Mouse (Mus musculus) splenic B cell, adult 2 months (primary cell): ENCODE results near the gene Ppp1r9b.
A peak's percentile ranks its signal among the peaks of the same experiment; 100 is the strongest.
"Not testable (repeated sequence)": the region's sequence is repeated elsewhere in the genome, so short reads cannot be mapped to it uniquely, and the experiment has no call there.

Experiments used
- DNase-seq: peaks from one replicate; pipeline ENCODE4 v3.0.0-alpha.2; 2011; ENCODE audit warnings: low read depth, low spot score
- H3K27me3 ChIP-seq: 2 replicates; pipeline ENCODE4 v1.6.1; 2012; ENCODE audit warnings: mild to moderate bottlenecking, low read length, moderate library complexity, mixed read lengths; ENCODE audit not compliant: control insufficient read depth, poor library complexity, insufficient read depth, severe bottlenecking
- H3K36me3 ChIP-seq: 2 replicates; pipeline ENCODE4 v1.6.1; 2012; ENCODE audit warnings: mild to moderate bottlenecking, low read length, moderate library complexity, mixed read lengths; ENCODE audit not compliant: control insufficient read depth, poor library complexity, insufficient read depth, severe bottlenecking

The Ppp1r9b gene

DNA sequence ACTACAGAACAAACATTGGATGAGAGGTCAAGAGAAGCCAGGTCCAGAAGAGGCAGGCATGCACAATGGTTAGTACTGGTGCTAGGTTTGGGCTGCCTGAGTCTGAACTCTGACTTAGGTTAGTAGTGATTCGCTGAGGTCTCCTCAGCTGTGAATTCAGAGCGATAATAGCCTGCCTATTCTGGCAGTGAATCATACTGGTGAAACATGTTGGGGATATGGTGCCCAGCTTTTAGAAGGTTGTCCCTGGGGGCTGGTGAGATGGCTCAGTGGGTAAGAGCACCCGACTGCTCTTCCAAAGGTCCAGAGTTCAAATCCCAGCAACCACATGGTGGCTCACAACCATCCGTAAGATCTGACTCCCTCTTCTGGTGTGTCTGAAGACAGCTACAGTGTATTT lies 21.1 kb upstream of the Ppp1r9b start:
- H3K27me3 ChIP-seq, H3K36me3 ChIP-seq, DNase-seq: not testable (repeated sequence)

DNA sequence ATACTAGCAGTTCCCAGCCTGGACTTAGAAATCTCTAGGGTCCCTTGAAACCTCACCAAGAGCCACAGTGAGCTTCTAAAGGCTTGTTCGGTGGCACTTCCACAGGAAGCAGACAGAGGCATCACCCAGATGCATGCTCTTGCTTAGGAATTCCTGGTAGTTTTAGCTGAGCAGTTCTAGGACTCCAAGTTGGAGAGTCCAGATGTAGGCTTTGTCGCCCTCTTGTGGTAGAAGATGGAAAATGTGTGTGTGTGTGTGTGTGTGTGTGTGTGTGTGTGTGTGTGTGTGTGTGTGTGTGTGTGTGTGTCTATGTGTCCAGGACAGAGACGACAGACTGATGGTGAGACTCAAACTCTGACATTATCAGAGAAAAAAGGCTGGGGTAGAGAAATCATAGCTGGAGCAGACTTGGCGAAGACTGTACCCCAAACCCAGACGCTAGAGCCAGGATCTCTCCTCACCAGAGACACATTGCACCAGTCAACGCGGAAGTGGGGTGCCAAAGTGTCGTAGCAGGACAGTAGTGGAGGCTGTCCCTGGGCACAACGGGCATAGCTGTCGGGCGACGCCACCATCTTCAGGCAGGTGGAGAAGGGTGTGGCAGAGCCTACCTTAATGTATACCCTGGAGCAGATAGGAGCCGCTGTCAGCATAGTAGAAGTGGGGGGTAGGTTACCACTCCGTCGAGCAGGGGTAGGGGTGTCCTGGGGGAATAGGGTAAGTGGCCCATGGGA lies 20.5 kb upstream of the Ppp1r9b start:
- peak; percentile 67 for DNase-seq
- Histone ChIP-seq H3K36me3 (no peaks in the 10 kb centered on the region), H3K27me3 (no peaks in the 10 kb centered on the region; the same call in 1 of the 2 replicates)

DNA sequence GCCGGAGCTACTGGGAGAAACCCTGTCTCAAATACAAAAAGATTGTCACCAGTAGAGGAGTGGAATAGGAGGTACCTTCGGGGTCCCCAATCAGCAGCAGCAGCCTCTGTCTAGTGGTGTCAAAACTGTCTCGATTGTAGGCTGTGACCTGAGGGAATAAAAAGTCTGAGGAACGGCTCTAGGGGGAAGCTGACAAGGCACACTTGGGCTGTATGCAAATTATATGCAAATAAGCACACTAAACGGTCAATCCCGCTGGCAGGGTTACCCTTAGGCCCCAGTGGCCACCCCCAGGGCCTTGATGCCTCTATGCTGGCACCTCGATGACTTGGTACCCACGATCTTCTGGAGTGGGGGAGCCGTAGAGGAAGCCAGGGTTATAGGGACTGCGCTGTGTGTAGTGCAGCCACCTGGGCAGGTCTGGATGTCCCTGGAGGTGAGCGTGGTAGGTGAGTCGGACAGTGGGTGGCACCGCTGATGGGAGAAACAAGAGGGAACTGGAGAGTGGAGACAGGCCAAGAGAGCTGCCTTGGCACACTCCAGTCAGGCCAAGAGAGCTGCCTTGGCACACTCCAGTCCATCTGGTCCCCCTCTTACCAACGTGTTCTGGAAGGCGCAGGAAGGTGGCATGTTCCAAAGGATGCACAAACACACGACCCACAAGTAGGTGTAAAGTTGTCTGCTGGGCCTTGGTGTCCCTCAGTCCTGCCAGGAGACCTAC lies 18.8 kb upstream of the Ppp1r9b start:
- Histone ChIP-seq H3K36me3 (no peaks in the 10 kb centered on the region), H3K27me3 (no peaks in the 10 kb centered on the region; the same call in 1 of the 2 replicates)
- peak; percentile 14 for DNase-seq

DNA sequence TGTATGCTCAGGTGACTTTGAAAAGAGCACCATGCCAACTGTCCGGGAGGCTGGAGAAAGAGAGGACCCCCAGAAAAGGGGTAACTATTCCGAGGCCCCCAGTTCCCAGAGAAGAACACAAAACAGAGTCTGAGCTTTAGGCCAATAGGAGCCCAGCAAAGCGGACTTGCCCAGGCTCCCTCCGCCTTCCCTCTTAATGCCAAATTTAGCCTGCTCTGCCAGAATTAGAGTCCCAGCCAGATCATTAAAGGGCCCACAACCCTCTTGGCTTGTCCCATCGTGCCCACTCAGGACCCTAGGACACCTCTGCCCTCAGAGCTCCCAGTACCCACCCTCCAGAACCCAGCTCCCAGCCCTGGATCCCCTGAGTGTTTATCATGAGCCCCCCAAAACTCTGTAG lies 17.9 kb upstream of the Ppp1r9b start:
- H3K36me3 ChIP-seq: no peaks in the 10 kb centered on the region
- DNase-seq: no peak
- H3K27me3 ChIP-seq: no peaks in the 10 kb centered on the region; the same call in 1 of the 2 replicates

DNA sequence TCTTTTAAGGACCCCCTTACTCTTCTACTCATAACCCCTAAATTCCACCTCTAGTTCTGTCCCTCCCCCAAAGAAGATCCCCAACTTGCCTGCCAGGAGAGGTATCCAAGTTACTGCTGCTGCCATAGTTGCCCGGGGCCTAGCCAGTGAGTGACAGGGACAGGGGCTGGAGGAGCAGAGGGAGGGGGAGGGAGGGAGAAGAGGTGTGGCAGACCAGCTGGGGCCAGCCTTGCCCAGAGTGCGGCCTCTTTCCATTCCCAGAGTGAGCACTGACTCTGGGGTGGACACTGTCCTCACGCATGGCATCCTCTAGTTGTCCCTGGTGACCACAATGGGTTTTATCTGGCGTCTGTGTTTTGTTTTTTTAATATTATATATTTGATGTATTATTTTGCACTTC lies 17.5 kb upstream of the Ppp1r9b start:
- H3K36me3 ChIP-seq: no peaks in the 10 kb centered on the region
- H3K27me3 ChIP-seq: no peaks in the 10 kb centered on the region; the same call in 1 of the 2 replicates
- no peak for DNase-seq

DNA sequence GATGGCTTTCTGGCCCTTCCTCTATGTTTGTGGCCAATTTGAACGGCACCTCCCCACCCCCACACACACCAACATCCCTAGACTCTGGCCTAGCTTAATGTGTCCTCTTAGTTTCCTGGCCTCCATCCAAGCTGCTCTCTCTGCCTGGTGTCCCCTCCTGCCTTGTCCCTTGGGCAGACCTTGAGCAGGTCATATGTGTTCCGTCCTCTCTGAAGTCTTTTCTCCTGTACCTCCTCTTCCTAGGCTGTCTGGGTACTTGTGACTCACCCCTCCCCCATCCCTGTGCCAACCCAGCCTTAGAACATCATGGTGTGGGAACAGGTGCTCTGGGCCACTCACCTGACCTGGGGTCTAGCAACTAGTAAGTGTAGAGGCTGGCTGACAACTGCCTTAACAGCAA lies 15.9 kb upstream of the Ppp1r9b start:
- Histone ChIP-seq H3K27me3 (no peaks in the 10 kb centered on the region; the same call in 1 of the 2 replicates), H3K36me3 (no peaks in the 10 kb centered on the region)
- no peak for DNase-seq

DNA sequence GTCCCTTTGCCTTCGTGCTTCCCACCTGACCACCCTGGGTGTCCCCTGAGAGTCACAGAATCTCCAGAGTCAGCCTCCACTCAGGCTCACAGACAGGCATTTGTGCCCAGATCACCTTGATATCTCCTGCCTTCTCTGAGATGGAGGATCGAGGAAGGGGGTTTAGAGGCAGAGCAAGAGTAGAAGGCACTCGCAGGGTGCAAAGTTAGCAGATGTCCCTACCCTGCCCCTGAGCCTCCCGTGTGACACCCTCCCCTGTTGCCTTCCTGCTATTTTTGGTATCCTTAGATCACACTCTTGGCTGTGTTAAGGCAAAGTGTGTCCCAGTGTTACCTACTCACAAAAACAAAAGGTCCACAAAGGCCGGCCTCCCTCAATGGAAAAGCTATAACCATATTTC lies 14.6 kb upstream of the Ppp1r9b start, which contains the start of gene Sgca:
TSS of gene Sgca (minus strand) at position 129 of the 400 bp plus-strand sequence.
- no peaks in the 10 kb centered on the region; the same call in 1 of the 2 replicates for H3K27me3 ChIP-seq
- H3K36me3 ChIP-seq: no peaks in the 10 kb centered on the region
- DNase-seq: no peak

DNA sequence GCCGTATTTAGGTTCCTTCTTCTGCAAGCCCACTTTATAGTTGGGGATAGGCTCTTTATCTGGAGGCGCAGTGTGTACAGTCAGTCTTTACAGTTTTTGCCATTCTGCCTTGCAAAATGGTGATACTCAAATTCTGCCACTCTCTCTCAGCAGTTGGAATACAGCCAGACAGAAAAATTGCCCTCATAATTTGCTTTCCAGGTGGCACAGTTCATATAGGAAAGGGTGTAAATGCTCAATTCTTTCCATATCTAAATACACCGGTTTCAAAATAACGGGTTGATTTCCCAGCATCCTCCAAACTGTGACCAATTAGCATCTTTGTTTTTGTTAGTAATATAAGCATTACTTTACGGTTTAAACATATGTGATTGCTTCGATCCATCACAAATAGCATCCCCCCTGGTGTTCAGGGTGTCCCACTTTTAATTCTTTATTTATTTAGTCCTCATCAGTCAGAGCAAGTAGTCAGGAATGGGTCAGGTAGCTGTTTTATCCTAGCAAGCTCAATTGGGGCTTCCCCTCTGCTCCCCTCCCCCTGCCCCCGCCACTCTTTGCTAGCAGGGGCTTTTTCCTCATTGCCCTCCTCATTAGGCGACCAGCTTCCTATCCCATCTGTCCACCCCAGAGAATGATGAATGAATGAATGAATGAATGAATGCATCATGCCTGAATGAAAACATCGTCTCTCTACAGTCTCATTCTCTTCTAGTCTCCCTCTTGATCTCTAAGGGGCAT lies 12.5 kb upstream of the Ppp1r9b start:
- Histone ChIP-seq H3K27me3 (no peaks in the 10 kb centered on the region), H3K36me3 (no peaks in the 10 kb centered on the region)
- DNase-seq: no peak

DNA sequence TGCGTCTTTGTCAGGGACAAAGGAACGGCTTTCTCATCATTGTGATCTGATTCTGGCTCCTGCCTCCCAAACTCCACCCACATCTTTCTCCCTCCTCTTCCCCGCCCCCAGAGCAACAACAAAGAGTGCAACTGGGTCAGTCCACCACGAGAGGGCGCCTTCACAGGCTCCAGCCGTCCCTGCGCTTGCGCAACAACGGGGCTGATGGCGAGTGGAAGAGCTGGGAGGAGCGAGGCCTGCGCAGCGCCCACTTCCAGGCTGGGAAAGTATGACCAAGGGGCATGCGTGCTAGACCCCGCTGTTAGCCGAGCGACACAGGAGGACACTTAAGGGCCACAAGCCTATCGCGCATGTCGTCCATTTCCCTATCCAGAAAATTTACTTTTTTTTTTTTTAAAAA lies 11.9 kb upstream of the Ppp1r9b start:
- DNase-seq: peak; percentile 94
- no peaks in the 10 kb centered on the region for H3K27me3 ChIP-seq
- H3K36me3 ChIP-seq: no peaks in the 10 kb centered on the region

DNA sequence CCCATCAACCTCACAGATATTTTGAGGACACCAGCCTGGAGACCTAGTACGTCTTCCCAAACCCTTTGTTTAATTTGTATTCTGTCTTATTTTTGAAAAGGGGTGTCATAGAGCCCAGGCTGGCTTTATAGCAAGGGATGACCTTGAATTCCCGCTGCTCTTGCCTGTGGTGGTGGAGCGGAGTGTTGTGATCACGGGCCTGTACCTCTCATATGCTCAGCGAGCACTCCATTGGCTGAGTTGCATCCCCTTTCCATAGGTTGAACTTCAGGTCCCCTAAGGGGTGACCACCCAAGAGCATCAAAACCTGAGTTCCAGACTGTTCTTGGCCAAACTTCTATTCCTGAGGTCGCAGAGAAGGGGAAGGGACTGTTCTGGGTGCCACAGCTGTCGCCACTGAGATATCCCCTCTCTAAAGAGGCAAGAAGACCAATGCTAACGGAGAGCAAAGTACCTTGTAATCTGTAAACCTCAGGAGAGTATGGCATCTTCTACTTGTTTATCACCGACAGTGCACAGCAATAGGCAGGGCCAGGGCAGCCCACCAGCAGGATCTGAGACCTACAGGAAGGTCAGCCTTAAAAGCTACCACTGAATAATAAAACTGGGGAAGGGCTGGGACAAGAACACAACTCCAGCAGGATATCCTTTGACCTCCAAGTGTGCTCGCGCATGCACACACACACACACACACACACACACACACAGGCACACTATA lies 11.2 kb upstream of the Ppp1r9b start:
- no peak for DNase-seq
- Histone ChIP-seq H3K36me3 (no peaks in the 10 kb centered on the region), H3K27me3 (no peaks in the 10 kb centered on the region)

DNA sequence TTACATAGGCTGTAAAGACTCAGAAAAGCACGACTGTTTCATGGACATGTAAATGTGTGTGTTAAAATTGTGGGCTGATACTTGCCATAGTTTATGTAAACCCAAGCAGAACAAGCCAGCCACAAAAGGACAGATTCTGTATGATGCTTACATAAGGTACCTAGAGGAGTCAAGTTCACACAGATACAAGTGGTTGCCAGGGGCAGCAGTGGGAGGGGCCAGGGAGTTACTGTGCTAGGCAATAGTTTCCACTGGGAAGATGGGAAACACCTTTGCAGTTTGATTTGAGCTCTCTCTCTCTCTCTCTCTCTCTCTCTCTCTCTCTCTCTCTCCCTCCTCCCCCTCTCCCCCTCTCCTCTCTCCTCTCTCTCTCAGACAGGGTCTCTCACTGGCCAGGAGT lies 5.7 kb upstream of the Ppp1r9b start:
- no peaks in the 10 kb centered on the region for H3K36me3 ChIP-seq
- no peak for DNase-seq

DNA sequence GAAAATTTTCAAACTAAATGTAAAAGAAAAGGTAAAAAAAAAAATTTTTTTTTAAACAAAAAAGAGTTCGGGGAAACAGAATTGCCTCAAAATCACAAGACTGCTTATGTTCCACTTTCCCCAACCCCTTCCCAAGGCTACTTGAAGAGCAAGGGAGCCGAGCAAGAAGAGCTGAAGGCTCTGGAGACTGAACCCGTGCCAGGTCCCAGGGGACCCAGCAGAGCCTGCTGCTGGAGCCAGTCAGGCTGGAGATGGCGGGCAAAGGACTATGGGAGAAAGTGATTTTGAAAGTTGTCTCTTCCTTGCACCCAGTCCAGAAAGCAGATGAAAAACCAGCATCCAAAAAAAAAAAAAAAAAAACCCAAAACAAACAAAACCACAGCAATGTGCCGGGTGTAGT lies 5.0 kb upstream of the Ppp1r9b start:
- DNase-seq: no peak
- Histone ChIP-seq H3K36me3 (no peaks in the 10 kb centered on the region), H3K27me3 (no peaks in the 10 kb centered on the region)

More for the DNA sequence above, 5.7 kb upstream of the Ppp1r9b start:
- no peaks in the 10 kb centered on the region for H3K27me3 ChIP-seq

DNA sequence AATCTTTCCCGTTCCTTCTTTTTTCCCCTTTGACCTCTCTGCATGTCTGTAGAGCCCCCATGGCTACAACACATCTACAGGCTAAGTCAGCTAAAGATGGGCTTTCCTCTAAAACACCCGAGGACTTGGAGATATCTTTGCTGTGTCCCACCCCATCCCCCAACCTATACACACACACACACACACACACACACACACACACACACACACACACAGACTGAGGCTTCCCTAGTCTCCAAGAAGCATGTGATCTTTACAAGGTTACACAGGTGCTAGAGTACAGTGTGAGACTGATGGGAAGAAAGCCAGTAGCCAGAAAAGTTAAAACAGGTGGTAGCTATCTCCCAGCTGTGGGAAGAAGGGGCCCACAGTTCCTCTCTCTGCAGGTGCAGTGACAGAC lies 4.4 kb upstream of the Ppp1r9b start:
- Histone ChIP-seq H3K27me3 (no peaks in the 10 kb centered on the region), H3K36me3 (no peaks in the 10 kb centered on the region)
- no peak for DNase-seq

DNA sequence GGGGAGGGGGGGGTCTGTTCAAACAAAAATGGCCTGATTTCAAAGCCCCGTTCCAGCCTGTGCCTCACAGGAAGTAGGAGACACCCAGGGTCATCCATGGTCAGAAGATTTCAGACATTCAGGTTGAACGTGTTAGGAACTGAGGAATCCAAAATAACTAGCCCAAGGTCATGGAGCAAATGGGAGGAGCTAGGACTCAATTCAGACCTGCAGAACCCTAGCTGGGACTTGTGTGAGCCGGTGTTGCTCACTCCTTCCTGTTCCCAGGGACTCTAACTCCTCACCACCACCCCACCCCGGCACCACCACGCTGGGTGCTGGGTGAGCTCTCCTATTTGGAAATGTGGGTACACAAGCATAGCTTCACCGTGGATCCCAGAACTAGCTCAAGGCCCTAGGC lies 3.5 kb upstream of the Ppp1r9b start:
- no peaks in the 10 kb centered on the region for H3K36me3 ChIP-seq
- DNase-seq: no peak
- H3K27me3 ChIP-seq: no peaks in the 10 kb centered on the region
